Mouse (Mus musculus): ENCODE measurements around the gene Chodl. TPM values are rescaled to one million over a fixed set of nuclear protein-coding genes. Genes with fewer than 3 reads are reported as not detected.

The Chodl gene
- not detected in 2 replicates for polyA plus RNA-seq (2012)

GRCm38 (mm10) chr16:78930382-78931286 lies at the start of gene Chodl:
Gene Chodl, plus strand, starts transcription at chr16:78930948.

Other genes starting within 250 kb of the Chodl start
- not detected in 2 replicates for gene Tmprss15, start 160.1 kb downstream of the Chodl start, polyA plus RNA-seq (2012)